Mouse (Mus musculus): ENCODE results near the gene Foxp1.

- TF ChIP-seq CTCF (IDR thresholded peaks at IDR 0.05; ENCODE audit: low read depth, low read length), result no peak
- TF ChIP-seq GATA1 (IDR thresholded peaks at IDR 0.05; ENCODE audit: borderline replicate concordance, low read length), result no peak
- TF ChIP-seq TAL1 (conservative IDR thresholded peaks at IDR 0.05; ENCODE audit: low read depth, low read length), result no peak
- TF ChIP-seq GATA2 (IDR thresholded peaks at IDR 0.05; ENCODE audit: borderline replicate concordance, low read depth, low read length), result no peak
- no peak for TF ChIP-seq POLR2AphosphoS5 (IDR thresholded peaks at IDR 0.05; ENCODE audit: insufficient replicate concordance, low read depth, low read length)
Observed at GRCm38 (mm10) chr6:99447447-99447846, 75.1 kb downstream of the Foxp1 start.

Data from G1E (cell line).